ENCODE assay signal across 18 mouse cellular contexts in the genomic region with DNA sequence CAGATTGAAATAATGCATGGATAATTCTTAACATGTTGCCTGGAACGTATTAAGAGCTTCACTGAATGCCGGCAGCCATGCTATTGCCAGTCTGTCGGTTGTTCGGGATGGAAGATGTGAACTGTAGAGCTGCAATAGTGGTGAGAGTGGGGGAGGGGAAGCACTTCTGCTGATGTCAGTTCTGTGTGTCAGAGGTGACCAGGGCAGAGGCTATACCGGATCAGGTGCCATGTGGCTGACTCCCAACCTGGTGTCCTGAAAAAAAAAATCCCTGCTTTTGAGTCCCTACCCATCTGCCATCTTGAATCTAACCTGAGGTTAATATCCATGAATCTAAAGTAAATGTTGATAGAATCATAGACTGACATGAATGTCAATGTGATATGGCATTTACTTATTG. TPM values are rescaled to one million over a fixed set of nuclear protein-coding genes. Genes with fewer than 3 reads are reported as not detected.
"Had no signal": no experiment of that assay in that cellular context is flagged by ENCODE, and none has a peak within 500 bp of the region (broad histone marks: within the 10 kb centered on the region; RNA-seq: fewer than 3 reads in every experiment).

No protein-coding gene starts in this region.

- H3K4me2 ChIP-seq: lung, embryonic 15.5 days; midbrain, embryonic 11.5 days; midbrain, embryonic 13.5 days; midbrain, embryonic 15.5 days; neural tube, embryonic 12.5 days; stomach, embryonic 15.5 days had no signal

- DNase-seq: lung, adult 2 months; lung, postnatal 14 days; lung, postnatal 36 days; right cerebral cortex, postnatal 14 days; thymus, adult 18-20 months; thymus, postnatal 14 days; thymus, postnatal 36 days had no signal

- H3K9me3 ChIP-seq: lung, embryonic 15.5 days; megakaryocyte, embryonic 14.5 days; midbrain, embryonic 13.5 days; midbrain, embryonic 15.5 days; neural tube, embryonic 12.5 days; stomach, embryonic 15.5 days had no signal

- H3K9ac ChIP-seq: lung, embryonic 15.5 days; midbrain, embryonic 13.5 days; midbrain, embryonic 15.5 days; neural tube, embryonic 12.5 days; stomach, embryonic 15.5 days had no signal

- ATAC-seq: lung, postnatal 0 days; midbrain, embryonic 13.5 days; midbrain, embryonic 15.5 days had no signal

- H3K4me3 ChIP-seq: lung, embryonic 15.5 days; megakaryocyte, embryonic 14.5 days; midbrain, embryonic 13.5 days; midbrain, embryonic 15.5 days; neural tube, embryonic 12.5 days; stomach, embryonic 15.5 days had no signal

- H3K27ac ChIP-seq: lung, embryonic 15.5 days; macrophage; midbrain, embryonic 13.5 days; midbrain, embryonic 15.5 days; neural tube, embryonic 12.5 days; stomach, embryonic 15.5 days had no signal

- H3K36me3 ChIP-seq: lung, embryonic 15.5 days; midbrain, embryonic 13.5 days; midbrain, embryonic 15.5 days; neural tube, embryonic 12.5 days; stomach, embryonic 15.5 days had no signal

- H3K27me3 ChIP-seq: lung, embryonic 15.5 days; midbrain, embryonic 13.5 days; midbrain, embryonic 15.5 days; neural tube, embryonic 12.5 days; stomach, embryonic 15.5 days had no signal

RNA-seq across cellular contexts. Expression of gene Slc4a4, which starts 39.0 kb away (rescaled TPM):
- total RNA-seq: megakaryocyte progenitor cell, adult 5-6 weeks; monocyte, adult 5-6 weeks had no signal
- polyA plus RNA-seq: macrophage had no signal
